Mouse (Mus musculus): ENCODE measurements at regions not wholly inside any gene's neighbourhood (a gene's known extent, or its start where the extent isn't known, plus 50 kb on each side); places are given as distances from the start of the nearest gene placed in this dataset.

DNA sequence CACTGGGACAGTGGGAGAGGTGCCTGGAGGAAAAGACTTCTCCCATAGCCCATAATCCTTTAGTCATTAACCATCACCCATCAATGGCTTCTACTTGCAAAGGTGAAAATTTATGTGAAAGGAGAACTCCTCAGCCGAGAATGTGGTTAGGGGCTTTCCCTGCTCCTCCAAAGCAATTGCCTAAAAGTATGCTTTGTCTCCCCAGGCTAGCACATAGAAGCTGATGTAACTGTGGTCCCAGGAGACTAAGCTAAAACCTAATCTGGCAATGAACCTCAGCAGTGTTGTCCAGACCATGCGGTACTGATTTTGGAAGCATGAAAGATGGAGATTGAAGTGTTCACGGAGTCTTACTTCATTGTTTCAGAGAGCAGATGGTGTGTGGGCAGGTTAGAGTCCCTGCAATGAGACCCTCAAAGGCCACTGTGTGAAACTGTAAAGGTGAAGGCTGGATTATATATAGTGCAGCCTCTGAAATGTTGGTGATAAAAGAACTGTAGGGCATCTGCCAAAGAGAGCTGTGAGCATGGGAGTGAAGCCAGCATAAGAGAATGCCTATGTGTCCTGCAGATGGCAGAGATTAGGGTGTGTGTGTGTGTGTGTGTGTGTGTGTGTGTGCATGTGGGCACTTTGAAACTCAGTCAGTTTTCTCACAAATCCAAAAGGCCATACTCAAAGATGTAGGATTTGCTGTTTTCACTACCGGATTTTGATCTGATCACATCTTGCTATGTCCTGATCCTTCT is 289.6 kb upstream of the Fermt1 start:
- TF ChIP-seq POLR2A (IDR thresholded peaks at IDR 0.05; ENCODE audit: borderline replicate concordance, extremely low read depth, low read depth, low read length) (no peak), CTCF (IDR thresholded peaks at IDR 0.05; ENCODE audit: insufficient read depth, low read length) (no peak)
